Mouse (Mus musculus) liver, postnatal 0 days (tissue): Measurements from ENCODE around the gene Proser3.

Experiments used
- CTCF ChIP-seq: sonication (generic); IDR thresholded peaks from 2 replicates; pipeline ENCODE4 v1.5.1; 2016; ENCODE audit warnings: antibody characterized with exemption, low read depth
- EP300 ChIP-seq: IDR thresholded peaks from 2 replicates; pipeline ENCODE4 v1.6.1; 2016; ENCODE audit warnings: antibody characterized with exemption, low read depth, mild to moderate bottlenecking

DNA sequence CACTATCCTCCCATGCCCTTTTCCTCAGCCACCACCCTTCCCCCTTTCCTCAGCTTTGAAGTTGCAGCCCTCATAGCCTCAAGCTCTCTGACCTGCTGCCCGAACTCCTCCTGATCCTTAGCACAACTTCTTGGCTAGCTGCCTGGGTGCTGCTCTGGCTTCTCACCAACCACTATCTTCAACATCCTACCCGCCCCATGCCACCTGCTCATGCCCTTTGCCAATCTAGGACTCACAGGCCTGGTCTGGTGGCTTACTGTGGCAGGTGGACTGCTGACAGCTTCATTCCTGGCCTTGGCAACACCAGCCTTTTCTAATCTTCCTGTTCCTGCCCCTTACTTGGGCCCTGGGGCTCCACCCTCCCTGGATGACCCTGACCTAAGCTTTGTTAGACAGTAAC is 20.9 kb upstream of the Proser3 start:
- TF ChIP-seq CTCF (no peak), EP300 (peak; percentile 87)
